Mouse (Mus musculus): Measurements from ENCODE around the gene Kcng3.

DNA sequence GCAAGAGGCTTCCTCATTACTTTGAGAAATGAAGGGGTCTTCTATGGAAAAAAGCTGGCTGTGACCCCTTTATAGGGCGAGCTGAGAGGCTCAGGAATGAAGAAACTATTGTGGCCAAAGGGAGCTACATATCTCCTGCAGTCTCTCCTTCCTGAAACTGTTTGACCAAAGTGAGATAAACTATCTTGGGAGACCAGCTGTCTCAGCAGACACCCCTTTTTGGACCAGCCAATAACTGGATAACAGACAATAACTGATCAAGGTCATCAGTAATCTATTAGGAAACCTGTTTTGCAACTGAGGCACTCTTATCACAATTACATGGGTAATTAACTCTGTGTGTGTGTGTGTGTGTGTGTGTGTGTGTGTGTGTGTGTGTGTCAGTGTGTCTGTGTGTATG, 27.2 kb upstream of the Kcng3 start:
- TF ChIP-seq CTCF (IDR thresholded peaks at IDR 0.05; ENCODE audit: borderline replicate concordance, extremely low read depth, insufficient read depth, insufficient read length), result no peak
- no peak for TF ChIP-seq POLR2A (IDR thresholded peaks at IDR 0.05; ENCODE audit: borderline replicate concordance, extremely low read depth, insufficient read depth, insufficient read length, poor library complexity, severe bottlenecking)

Data from brain, embryonic 14.5 days (tissue).